Mouse (Mus musculus) neutrophil, adult 5-6 weeks (primary cell): Measurements from ENCODE around the gene Olfr118. TPM values are rescaled to one million over a fixed set of nuclear protein-coding genes. Genes with fewer than 3 reads are reported as not detected.
"Not testable (repeated sequence)": the region's sequence is repeated elsewhere in the genome, so short reads cannot be mapped to it uniquely, and the experiment has no call there.

Experiments used
- ATAC-seq: fragments of 151-379, 151-347 bp; 2 replicates; pipeline ENCODE4 v1.8.0; 2017; ENCODE audit warnings: mild to moderate bottlenecking, moderate TSS enrichment; ENCODE audit not compliant: insufficient number of reproducible peaks, poor library complexity, low FRiP score, severe bottlenecking; ENCODE audit errors: extremely low read depth
- total RNA-seq: library from RNA; stranded (forward); fragments of 200-1000 nt; gene quantifications from 2 replicates; pipeline ENCODE4 v1.2.3, GENCODE M21; 2017

Olfr118 gene
- total RNA-seq = not detected in 2 replicates

DNA sequence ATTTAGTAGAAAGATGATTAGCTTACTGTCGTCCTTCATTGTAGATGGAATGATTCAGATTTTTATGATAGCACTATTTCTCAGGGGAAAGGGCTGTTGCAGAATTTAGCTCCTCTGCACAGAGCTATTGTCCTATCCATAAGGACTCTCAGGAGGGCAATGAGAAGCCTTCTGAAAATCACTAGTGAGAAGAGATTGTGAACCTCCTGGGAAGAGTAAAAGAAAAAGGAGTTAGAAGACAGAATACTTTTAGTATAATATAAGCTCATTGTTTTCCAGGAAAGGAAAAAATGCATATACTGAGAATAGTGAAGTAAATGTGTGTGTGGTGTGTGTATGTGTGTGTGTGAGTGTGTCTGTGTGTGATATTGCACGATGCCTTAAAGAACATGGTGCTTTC, at the start of gene Olfr118:
TSS of gene Olfr118 (plus strand) at position 301 of the 400 bp plus-strand sequence.
- no peak for ATAC-seq

DNA sequence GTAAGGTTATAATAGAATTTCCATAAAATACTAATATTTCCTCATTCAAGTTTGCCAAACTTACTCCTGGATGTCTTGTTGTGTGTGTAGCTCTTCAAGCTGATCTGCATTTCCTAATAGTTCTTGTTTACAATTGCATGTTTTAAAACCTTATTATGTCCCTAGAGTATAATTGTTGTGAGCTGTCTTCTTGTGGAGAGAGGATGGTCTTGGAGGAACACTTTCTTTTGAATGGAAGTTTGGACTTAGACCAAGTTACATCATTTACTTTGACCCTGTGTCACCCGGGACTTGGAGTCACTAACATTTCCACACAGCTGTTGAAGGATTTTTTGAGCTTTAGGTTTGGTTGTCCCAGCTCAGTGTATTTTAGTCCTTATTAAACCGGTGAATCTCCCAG, 39.8 kb upstream of the Olfr118 start, which contains the start of the genes Olfr115 and Olfr116:
TSS of gene Olfr115 (minus strand) at position 101 of the 400 bp plus-strand sequence.
TSS of gene Olfr116 (minus strand) at position 191 of the 400 bp plus-strand sequence.
- ATAC-seq = no peak

DNA sequence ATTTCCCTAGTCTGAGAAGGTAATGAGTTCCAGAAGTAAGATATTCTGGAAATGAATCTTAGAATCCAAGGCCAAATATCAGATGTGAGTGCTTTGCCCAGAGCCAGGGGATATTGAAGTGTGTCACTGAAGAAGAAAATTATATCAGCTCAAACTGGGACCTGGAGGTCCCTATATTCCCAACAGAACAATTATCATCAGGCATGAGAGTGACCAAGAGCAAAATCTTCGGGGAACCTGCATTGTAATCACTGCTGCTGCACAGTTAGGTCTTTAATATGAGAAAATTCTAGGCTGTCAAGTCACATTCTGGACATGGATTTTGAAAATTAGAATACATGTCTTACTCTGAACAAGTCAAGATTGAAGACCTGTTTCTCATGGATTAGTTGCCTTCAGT, 3.1 kb upstream of the Olfr118 start, which contains the start of gene Olfr117:
TSS of gene Olfr117 (minus strand) at position 101 of the 400 bp plus-strand sequence.
- no peak for ATAC-seq

DNA sequence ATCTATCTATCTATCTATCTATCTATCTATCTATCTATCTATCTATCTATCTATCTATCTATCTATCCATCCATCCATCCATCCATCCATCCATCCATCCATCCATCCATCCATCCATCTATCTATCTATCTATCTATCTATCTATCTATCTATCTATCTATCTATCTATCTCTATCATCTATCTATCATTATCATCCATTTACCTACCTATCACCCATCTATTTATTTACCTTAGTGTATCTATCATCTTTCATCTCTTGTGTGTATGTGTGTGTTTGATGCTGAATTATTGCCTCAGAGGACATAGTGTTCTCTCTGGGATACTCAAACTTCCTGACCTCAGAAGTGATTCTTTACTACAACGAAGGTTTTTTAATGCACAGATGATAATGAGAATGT, 29.5 kb downstream of the Olfr118 start, which contains the start of gene Olfr119:
TSS of gene Olfr119 (plus strand) at position 301 of the 400 bp plus-strand sequence.
- ATAC-seq = not testable (repeated sequence)

DNA sequence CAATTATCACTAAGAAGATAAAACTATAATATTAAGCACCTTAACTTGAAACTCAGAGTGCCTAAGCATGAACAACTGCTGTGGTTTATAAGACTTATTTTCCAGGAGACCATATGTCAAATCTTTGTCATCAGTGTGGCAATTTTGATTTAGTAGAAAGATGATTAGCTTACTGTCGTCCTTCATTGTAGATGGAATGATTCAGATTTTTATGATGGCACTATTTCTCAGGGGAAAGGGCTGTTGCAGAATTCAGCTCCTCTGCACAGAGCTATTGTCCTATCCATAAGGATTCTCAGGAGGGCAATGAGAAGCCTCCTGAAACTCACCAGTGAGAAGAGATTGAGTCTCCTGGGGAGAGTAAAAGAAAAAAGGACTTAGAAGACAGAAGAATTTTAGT, 54.7 kb downstream of the Olfr118 start, which contains the start of gene Olfr120:
TSS of gene Olfr120 (plus strand) at position 301 of the 400 bp plus-strand sequence.
- no peak for ATAC-seq

Other genes starting within 250 kb of the Olfr118 start
- gene Olfr108, start 221.5 kb upstream of the Olfr118 start, total RNA-seq = not detected in 2 replicates
- 0.23 TPM in 1 of 2 replicates, not detected in the other for gene Olfr109, start 208.1 kb upstream of the Olfr118 start, total RNA-seq
- not detected in 2 replicates for gene H2-M2, start 183.4 kb upstream of the Olfr118 start, total RNA-seq
- not detected in 2 replicates for gene Olfr110, start 174.5 kb upstream of the Olfr118 start, total RNA-seq
- gene Olfr111, start 159.0 kb upstream of the Olfr118 start, total RNA-seq = not detected in 2 replicates
- not detected in 2 replicates for gene Olfr112, start 97.5 kb upstream of the Olfr118 start, total RNA-seq
- not detected in 2 replicates for gene Olfr113, start 89.3 kb upstream of the Olfr118 start, total RNA-seq
- not detected in 2 replicates for gene Olfr114, start 74.2 kb upstream of the Olfr118 start, total RNA-seq
- gene Olfr115, start 39.9 kb upstream of the Olfr118 start, total RNA-seq = not detected in 2 replicates
- gene Olfr116, start 39.8 kb upstream of the Olfr118 start, total RNA-seq = not detected in 2 replicates
- not detected in 2 replicates for gene Olfr117, start 3.2 kb upstream of the Olfr118 start, total RNA-seq
- gene Olfr119, start 29.6 kb downstream of the Olfr118 start, total RNA-seq = not detected in 2 replicates
- gene Olfr120, start 54.8 kb downstream of the Olfr118 start, total RNA-seq = not detected in 2 replicates
- 0.35 TPM in 1 of 2 replicates, not detected in the other for gene Olfr121, start 81.9 kb downstream of the Olfr118 start, total RNA-seq
- not detected in 2 replicates for gene Olfr122, start 101.6 kb downstream of the Olfr118 start, total RNA-seq
- gene Olfr123, start 126.5 kb downstream of the Olfr118 start, total RNA-seq = not detected in 2 replicates
- not detected in 2 replicates for gene Olfr124, start 132.9 kb downstream of the Olfr118 start, total RNA-seq
- not detected in 2 replicates for gene Olfr125, start 166.0 kb downstream of the Olfr118 start, total RNA-seq
- gene Olfr126, start 180.5 kb downstream of the Olfr118 start, total RNA-seq = not detected in 2 replicates
- 0.12 TPM in 1 of 2 replicates, not detected in the other for gene Olfr127, start 233.4 kb downstream of the Olfr118 start, total RNA-seq